Mouse (Mus musculus) megakaryocyte-erythroid progenitor cell, adult 5 weeks (primary cell): ENCODE results near the gene Pck2. TPM values are rescaled to one million over a fixed set of nuclear protein-coding genes. Genes with fewer than 3 reads are reported as not detected.

Source experiments
- polyA plus RNA-seq: library from polyadenylated mRNA; stranded (reverse); fragments of >175 nt; gene quantifications from 2 replicates; pipeline ENCODE4 v1.2.3, GENCODE M21; 2012

Pck2 gene
- 86.4 and 95.5 TPM in 2 replicates for polyA plus RNA-seq

DNA sequence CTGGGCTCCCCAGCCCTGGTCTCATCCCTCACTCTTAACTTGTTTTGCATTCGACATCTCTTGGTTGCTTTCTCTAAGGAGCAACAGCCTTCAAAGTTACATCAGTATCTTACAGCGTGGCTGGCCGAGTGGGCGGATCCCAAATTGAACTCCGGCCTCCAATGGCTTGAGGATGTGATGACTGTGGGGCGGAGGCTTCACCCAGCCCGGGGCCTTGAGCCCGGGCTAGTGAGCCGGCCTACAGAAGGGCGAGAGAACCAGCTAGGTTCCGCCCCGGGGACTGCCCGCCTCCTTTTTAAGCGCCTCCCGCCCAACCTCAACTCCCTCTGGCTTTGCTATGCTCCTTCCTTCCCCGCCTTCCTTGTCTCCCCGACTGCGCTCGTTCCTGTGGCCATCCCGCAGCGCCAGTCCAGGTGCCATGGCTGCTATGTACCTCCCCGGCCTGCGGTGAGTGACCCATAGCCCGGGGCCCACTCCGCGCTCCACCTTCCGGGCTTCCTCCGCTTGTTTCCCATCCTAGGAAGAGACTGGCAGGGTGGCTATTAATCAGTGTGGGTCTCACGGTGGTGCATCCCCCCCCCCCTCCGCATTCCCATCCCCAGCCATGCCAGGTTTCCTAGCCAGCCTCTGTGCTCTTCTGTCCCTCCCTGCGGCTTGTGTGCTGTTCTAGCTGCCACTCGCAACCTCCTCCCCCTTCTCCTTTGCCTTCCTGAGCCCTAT lies at the start of gene Pck2:
Pck2 (plus strand) TSS at position 200 of the 720 bp plus-strand sequence.

DNA sequence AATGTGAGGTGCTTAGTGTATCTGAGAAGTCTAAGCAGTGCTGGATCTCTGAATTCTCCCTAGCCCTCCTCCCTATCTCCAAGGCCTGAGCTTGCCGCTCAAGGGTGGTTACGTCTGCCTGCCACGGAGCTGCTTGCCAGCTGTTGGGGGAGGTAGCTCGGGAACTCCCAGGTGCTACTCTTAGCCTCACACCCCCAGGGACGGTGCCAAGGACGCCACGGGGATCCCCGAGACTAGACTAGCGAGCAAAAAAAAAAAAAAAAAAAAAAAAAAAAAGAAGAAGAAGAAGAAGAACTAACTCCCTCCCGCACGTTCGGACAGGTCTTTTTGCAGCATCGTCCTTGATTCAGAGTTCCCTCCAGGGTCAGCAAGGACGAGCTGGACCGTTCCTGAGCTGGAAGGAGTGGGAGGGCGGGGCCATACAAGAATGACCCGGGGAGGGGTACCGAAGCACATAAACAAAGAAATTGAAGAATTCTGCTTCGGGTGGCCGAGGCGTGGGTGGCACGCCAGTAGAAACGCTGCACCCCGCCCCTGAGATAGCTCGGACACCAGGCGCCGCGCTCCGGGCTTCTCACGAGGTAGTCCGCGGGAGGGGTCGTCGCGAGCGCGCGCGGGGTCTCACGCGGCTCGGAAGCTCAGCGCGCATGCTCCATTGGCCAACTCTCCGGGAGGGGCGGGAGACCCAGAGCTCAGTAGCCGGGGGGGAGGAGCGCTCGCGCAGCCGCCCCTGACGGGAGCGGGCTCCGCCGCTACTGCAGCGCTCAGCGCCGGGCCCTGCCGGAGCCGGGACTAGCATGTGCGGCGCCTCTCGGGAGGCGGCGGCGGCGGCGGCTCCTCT lies 49.5 kb upstream of the Pck2 start, which contains the start of gene Carmil3:
Carmil3 (plus strand) TSS at position 291 of the 841 bp plus-strand sequence.

DNA sequence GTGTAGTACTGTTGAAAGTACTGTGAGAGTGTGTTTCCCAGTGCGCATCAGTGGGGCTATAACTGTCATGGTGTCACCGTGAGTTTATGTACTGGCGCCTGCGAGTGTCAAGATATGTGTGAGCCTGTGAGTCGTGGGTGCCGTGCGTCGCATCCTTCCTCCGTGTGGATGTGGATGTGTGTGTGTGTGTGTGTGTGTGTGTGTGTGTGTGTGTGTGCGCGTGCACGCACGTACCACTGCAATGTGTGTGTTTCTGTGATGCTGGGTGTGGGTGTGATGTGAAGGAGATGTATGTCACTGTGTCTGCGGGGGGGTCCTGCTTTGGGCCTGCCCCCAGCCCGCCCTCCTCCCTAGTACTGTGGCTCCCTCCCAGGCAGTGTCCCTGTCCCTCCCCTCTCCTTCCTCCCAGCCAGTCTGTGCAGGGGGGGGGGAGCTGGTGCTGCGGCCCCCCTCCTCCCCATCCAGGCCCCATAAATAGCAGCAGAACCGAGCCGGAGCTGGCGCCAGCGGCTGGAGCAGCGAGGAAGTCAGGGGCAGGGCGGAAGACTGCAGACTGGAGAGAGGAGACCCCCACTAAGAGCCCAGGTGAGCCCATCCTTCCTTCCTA lies 29.8 kb upstream of the Pck2 start, which contains the start of gene Cpne6:
Cpne6 (plus strand) TSS at position 321 of the 607 bp plus-strand sequence.

DNA sequence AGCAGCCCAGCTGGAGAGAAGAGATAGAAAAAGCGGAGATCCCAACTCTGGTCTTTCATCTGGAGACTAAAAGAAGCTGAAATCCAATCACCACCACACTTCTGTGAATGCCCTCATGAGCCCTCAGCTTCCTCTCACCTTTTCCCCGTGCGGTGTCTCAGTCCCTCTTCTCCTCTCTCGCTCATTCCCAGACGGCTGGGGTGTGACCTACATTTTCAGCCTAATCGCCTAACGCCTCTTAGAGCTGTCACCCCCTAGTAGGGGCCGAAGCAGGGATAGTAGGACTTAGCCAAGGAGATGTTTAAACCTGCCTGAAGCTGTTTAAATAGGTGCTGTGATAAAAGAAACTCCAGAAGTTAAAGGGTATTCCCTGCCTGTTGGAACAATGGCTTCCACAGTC lies 15.3 kb upstream of the Pck2 start, which contains the start of gene Nrl:
Nrl (minus strand) TSS at position 197 of the 400 bp plus-strand sequence.

DNA sequence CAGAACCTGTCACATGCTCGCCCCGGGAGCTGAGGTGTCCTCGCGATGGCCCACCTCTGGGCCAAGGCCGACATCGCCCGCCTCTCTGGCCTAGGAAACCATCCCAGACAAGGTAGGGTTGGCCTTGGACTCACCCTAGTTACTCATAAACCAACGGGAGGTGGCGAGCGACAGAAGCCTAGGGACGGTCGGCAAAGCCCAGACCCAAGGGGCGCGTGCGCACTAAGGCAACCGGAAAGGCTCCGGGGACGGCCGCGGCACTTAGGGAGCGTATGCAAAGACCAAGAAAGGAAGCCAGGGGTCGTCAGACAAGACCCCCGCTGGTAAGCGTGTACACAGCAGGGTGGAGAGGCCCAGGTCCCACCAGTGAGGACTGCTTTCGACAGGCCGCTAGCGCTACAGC lies 19.7 kb downstream of the Pck2 start, which contains the start of gene Dcaf11:
Dcaf11 (plus strand) TSS at position 208 of the 403 bp plus-strand sequence.

DNA sequence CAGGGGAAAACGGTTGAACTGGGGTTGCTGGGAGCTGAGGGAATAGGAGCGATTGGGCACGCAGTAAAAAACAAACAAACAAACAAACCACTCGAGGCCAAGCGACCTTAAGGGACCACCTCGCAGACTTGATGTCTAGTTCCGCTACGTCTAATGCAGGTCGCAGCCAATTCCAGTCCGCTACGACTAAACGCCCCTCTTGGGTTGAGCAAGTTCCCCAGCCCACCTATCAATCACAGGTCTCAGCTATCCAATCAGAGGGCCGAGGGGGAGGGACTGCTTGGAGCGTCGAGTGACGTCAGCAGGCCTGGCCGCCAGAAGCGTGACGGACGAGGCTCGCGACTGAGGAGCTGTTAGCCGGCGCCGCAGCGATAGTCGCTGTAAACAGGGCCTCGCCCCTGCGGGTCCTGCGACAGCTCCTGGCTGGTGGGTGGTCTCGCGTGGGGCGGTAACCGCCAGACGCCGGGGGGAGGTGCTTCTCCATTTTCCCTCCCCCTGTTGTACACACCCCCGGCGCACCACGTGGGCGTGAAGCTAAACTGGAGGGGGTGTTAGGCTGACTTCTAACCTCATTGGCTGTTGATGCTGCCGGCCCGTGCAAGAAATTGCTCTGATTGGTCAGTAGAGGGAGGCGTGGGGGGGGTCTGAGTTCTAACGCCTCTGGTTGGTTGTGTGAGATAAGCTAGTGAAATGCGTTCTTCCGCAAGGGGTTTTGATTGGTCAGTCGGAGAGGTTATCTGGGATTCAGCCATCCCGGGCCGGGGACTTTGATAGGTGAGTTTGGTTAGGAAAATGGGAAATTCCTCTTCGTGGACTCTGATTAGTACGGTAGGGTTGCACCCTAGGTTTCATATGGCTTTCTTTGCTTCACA lies 20.4 kb downstream of the Pck2 start, which contains the start of gene A730061H03Rik:
A730061H03Rik (minus strand) TSS at position 205 of the 872 bp plus-strand sequence.

DNA sequence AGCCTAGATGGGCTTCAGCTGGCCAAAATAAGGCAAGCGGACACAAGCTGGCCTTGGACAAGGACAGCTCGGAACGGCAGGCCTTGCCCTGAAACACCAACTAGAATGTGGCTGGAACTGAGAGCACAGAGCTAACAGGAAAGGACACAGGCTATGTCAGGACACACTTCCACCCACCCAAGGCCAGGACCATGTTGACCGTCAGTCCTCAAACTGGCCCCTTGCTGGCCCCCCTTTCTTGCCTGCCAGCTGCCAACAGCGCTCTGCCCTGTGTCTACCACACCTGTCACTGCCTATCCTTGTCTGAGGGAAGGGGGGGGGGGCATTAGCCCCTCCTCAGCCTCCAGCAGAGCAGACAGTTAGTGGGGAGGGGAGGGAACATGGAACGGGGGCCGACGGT lies 35.2 kb downstream of the Pck2 start, which contains the start of gene Fitm1:
Fitm1 (plus strand) TSS at position 316 of the 400 bp plus-strand sequence.

DNA sequence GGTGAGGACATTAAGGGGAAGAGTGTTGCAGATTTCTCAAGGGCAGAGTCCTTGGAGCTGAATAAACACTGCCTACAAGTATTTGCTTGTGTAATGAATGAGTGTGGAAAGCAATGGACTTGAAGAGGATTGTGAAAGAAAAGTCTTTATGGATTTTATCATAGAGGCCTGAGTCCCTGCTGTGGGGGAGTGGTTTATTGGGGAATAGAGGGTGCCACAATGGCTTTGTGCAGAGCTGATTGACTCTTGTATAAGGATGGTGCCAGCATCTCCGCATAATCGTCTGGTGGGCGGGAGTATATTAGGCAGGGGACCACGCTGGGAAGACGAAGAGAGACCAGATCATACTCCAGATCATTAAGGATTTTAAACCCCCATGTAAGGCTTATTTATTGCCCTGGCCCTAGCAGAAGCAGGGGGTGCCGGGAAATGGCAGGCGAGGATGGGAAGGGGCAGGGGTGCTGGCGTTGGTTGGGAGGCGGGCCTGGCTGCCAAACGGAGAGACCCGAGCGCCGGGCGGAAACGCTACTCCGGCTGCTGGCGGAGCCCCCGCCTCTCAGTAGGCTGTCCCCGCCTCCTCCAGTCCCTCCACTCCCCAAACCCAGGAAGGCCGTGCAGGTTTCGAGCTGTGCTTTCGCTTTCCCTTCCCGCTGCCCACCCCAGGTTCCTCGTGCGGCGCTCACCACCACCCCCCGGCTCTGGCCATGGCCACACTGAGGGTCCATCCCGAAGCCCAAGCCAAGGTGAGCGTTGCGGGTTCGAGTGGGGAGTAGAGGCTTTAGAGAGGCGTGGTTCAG lies 38.0 kb downstream of the Pck2 start, which contains the start of gene Psme1:
Psme1 (plus strand) TSS at position 253 of the 797 bp plus-strand sequence.

DNA sequence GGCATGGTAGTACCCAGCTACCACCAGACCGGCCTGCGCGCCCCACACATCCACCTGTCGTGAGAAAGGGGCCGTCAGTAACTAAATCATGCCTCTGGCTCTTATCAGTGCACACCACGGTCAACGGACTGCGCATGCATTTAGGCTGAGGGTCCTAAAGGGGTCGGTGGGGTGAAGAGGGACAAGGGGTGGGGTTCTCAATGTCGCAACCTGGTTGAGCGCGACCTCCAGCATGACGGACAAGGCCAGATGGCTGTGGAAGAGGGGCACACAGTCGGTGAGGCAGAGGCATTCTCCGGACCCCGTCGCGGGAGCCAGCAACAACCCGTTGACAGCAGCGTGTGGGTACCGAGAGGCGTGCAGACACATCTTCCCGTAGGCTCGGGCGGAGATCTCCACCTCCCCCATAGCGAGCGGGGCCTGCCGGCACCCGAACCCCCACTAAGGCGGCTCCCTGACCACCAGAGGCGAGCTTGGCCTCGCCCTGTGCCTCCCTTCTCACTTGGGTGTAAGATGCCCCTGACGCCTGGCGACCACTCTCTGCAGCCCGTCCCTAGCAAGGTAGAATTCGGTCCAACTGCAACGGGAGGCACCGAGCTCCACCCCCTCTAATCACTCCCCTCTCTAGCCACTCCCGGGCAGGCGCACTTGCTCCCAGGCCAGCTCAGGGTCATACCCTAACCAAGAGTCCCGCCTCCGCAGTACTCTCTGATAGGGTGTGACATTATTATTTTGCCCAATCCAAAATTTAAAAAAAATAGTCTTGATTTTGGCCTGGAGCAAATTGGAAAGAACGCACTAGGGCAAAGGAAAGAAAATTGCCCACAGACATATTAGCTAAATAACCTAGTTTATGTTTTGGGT lies 44.9 kb downstream of the Pck2 start, which contains the start of gene Emc9:
Emc9 (minus strand) TSS at position 601 of the 864 bp plus-strand sequence.

DNA sequence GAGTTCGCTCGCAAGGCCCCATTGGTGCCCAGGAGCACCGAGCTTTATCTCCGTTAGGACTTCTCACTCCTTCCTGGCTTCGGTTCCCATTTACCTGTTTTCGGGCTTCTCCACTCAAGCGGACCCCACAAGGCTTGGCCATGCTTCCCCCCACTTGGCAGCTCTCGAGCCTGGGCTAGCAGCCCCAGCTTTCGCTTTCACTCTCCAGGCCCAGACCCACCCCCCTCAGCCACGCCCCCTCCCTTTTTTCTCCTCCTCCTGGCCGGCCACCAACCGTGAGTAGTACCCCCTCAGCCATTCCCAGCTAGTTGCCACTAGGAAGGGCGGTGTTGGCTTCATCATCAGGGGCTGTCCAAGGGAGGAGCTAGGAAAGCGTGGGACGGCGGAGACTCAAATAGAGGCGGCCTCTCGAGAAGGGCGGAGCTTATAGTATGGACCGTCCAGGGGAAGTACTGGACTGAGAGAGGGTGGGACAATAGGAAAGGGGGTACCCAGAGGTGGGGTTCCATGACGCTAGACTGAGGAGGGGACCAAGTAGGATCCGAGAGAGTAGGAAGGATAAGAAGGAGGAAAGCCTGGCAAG lies 50.8 kb downstream of the Pck2 start, which contains the start of gene Psme2:
Psme2 (minus strand) TSS at position 366 of the 583 bp plus-strand sequence.

DNA sequence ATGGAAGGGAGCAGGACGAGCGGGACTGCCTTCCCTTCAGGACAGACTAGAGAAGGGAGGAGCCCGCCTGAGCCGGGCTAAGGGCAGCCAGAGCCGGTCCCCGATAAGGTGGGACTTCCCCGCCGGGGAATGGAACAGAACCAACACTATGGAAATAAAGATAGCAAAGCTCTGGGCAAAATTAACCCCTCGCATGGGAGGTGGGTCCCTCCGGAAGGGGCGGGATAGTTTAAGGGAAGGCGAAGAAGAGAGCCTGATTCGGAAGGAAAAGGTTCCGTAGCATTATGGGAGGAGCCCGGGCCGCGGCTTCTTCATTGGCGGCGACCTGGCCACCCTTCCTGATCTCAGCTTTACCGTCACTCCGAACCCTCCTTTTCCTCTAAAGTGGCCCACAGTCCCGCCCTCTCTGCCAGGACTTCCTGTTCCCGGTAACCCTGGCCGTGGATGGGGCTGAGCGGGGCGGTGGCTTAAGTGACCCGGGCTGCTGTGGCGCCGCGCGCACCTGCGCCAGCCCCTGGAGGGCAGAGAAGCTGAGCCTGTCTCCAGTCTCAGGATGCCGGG lies 51.3 kb downstream of the Pck2 start, which contains the start of gene Rnf31:
Rnf31 (plus strand) TSS at position 378 of the 561 bp plus-strand sequence.

Other genes starting within 250 kb of the Pck2 start
- gene Dhrs4, start 61.5 kb upstream of the Pck2 start, polyA plus RNA-seq: 104 TPM in 2 replicates
- gene Carmil3, start 49.6 kb upstream of the Pck2 start, polyA plus RNA-seq: 4.3 and 4.5 TPM in 2 replicates
- not detected in 2 replicates for gene Cpne6, start 29.8 kb upstream of the Pck2 start, polyA plus RNA-seq
- gene Nrl, start 15.3 kb upstream of the Pck2 start, polyA plus RNA-seq: not detected in 2 replicates
- 55.9 and 75.4 TPM in 2 replicates for gene Dcaf11, start 19.7 kb downstream of the Pck2 start, polyA plus RNA-seq
- 0.47 and 0.96 TPM in 2 replicates for gene A730061H03Rik, start 20.1 kb downstream of the Pck2 start, polyA plus RNA-seq
- 0.60 and 1.2 TPM in 2 replicates for gene Fitm1, start 35.4 kb downstream of the Pck2 start, polyA plus RNA-seq
- gene Psme1, start 37.9 kb downstream of the Pck2 start, polyA plus RNA-seq: 244 and 281 TPM in 2 replicates
- 8.4 and 8.5 TPM in 2 replicates for gene Emc9, start 45.0 kb downstream of the Pck2 start, polyA plus RNA-seq
- 82.1 TPM in 2 replicates for gene Psme2, start 50.8 kb downstream of the Pck2 start, polyA plus RNA-seq
- 31.2 and 32.0 TPM in 2 replicates for gene Rnf31, start 51.4 kb downstream of the Pck2 start, polyA plus RNA-seq
- 88.9 and 109 TPM in 2 replicates for gene Irf9, start 63.3 kb downstream of the Pck2 start, polyA plus RNA-seq
- 18.2 and 29.4 TPM in 2 replicates for gene Rec8, start 77.8 kb downstream of the Pck2 start, polyA plus RNA-seq
- gene Ipo4, start 95.7 kb downstream of the Pck2 start, polyA plus RNA-seq: 62.9 and 90.9 TPM in 2 replicates
- gene Gm49378, start 97.6 kb downstream of the Pck2 start, polyA plus RNA-seq: 1.4 and 1.5 TPM in 2 replicates
- gene Tm9sf1, start 103.5 kb downstream of the Pck2 start, polyA plus RNA-seq: 19.0 and 19.4 TPM in 2 replicates
- gene Tssk4, start 109.9 kb downstream of the Pck2 start, polyA plus RNA-seq: 0.07 TPM in 1 of 2 replicates, not detected in the other
- gene Mdp1, start 120.2 kb downstream of the Pck2 start, polyA plus RNA-seq: 13.6 and 17.8 TPM in 2 replicates
- 23.9 and 24.7 TPM in 2 replicates for gene Gmpr2, start 131.7 kb downstream of the Pck2 start, polyA plus RNA-seq
- 102 and 110 TPM in 2 replicates for gene Nedd8, start 131.9 kb downstream of the Pck2 start, polyA plus RNA-seq
- gene Tinf2, start 141.6 kb downstream of the Pck2 start, polyA plus RNA-seq: 31.6 and 41.8 TPM in 2 replicates
- gene Tgm1, start 173.7 kb downstream of the Pck2 start, polyA plus RNA-seq: 4.6 and 5.6 TPM in 2 replicates
- 30.6 and 31.0 TPM in 2 replicates for gene Rabggta, start 182.0 kb downstream of the Pck2 start, polyA plus RNA-seq
- 3.9 and 5.5 TPM in 2 replicates for gene Dhrs1, start 205.4 kb downstream of the Pck2 start, polyA plus RNA-seq
- 30.4 and 53.0 TPM in 2 replicates for gene Nop9, start 205.4 kb downstream of the Pck2 start, polyA plus RNA-seq
- gene Cideb, start 218.2 kb downstream of the Pck2 start, polyA plus RNA-seq: 0.31 and 0.45 TPM in 2 replicates
- gene Ltb4r2, start 221.2 kb downstream of the Pck2 start, polyA plus RNA-seq: 0.83 and 1.1 TPM in 2 replicates
- 33.3 and 45.8 TPM in 2 replicates for gene Ltb4r1, start 225.7 kb downstream of the Pck2 start, polyA plus RNA-seq
- 0.09 and 0.10 TPM in 2 replicates for gene Adcy4, start 243.8 kb downstream of the Pck2 start, polyA plus RNA-seq
- gene Ripk3, start 248.6 kb downstream of the Pck2 start, polyA plus RNA-seq: 63.9 and 71.4 TPM in 2 replicates